Mouse (Mus musculus) embryonic facial prominence, embryonic 15.5 days (tissue): ENCODE measurements at regions not wholly inside any gene's neighbourhood (a gene's known extent, or its start where the extent isn't known, plus 50 kb on each side); places are given as distances from the start of the nearest gene placed in this dataset.

Source experiments
- ATAC-seq: fragments of 200-750 bp; cut with Nextera tagmentation; 2 replicates; pipeline ENCODE4 v1.8.0; 2017; ENCODE audit warnings: low read depth, moderate TSS enrichment; ENCODE audit not compliant: insufficient number of reproducible peaks, low FRiP score, low TSS enrichment
- H3K27ac ChIP-seq: fragments of 300-500 bp; sonication (generic); replicated peaks from 2 replicates; pipeline ENCODE4 v1.5.1; 2015; ENCODE audit warnings: mild to moderate bottlenecking, inconsistent platforms
- H3K27me3 ChIP-seq: fragments of 300-500 bp; sonication (generic); 2 replicates; pipeline ENCODE4 v1.6.1; 2015; ENCODE audit warnings: inconsistent platforms
- H3K36me3 ChIP-seq: fragments of 300-500 bp; sonication (generic); 2 replicates; pipeline ENCODE4 v1.6.1; 2015; ENCODE audit warnings: mild to moderate bottlenecking, inconsistent platforms
- H3K4me1 ChIP-seq: fragments of 300-500 bp; sonication (generic); 2 replicates; pipeline ENCODE4 v1.6.1; 2015; ENCODE audit warnings: inconsistent platforms
- H3K4me2 ChIP-seq: fragments of 300-500 bp; sonication (generic); replicated peaks from 2 replicates; pipeline ENCODE4 v1.6.1; 2015; ENCODE audit warnings: mild to moderate bottlenecking, inconsistent platforms
- H3K4me3 ChIP-seq: fragments of 300-500 bp; sonication (generic); replicated peaks from 2 replicates; pipeline ENCODE4 v1.5.1; 2015; ENCODE audit warnings: mild to moderate bottlenecking, inconsistent platforms
- H3K9ac ChIP-seq: fragments of 300-500 bp; sonication (generic); 2 replicates; pipeline ENCODE4 v1.6.1; 2015; ENCODE audit warnings: inconsistent platforms
- H3K9me3 ChIP-seq: fragments of 300-500 bp; sonication (generic); replicated peaks from 2 replicates; pipeline ENCODE4 v1.6.1; 2016; ENCODE audit warnings: inconsistent platforms
- WGBS: fragments of 180-500 bp; shearing (Covaris S2); methylation state at CpG from one replicate; pipeline ENCODE4 v1.1.7; 2015; 5-methylcytosine and 5-hydroxymethylcytosine counted together

DNA sequence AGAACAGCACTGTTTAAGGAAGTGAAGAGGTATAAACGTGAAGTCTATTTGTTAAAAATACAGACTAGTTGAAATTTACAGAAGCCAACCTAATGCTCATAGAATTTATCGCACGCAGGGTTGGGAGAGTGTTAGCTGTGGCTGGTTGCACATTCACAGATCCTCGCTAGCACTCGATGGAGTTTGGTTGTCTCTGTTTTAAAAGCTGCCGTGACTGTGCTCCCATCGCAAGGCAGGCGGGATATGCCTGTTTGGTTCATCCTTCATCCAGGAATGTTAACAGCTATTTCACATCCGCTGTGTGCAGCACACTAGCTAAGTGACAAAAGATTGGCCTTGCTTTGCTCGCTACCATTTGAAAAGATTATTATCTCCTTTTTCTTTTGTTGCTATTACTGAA is 162.9 kb upstream of the Nr4a3 start:
- no peaks in the 10 kb centered on the region for H3K4me1 ChIP-seq
- H3K4me2 ChIP-seq = no peak overlapping the region
- H3K9me3 ChIP-seq = no peaks in the 10 kb centered on the region
- no peak overlapping the region for H3K27ac ChIP-seq
- WGBS = 73% methylated on average over 10 of the region's 10 CpGs
- H3K9ac ChIP-seq = no peak overlapping the region
- H3K36me3 ChIP-seq = no peaks in the 10 kb centered on the region
- no peak for ATAC-seq
- H3K27me3 ChIP-seq = no peaks in the 10 kb centered on the region
- H3K4me3 ChIP-seq = no peak overlapping the region

DNA sequence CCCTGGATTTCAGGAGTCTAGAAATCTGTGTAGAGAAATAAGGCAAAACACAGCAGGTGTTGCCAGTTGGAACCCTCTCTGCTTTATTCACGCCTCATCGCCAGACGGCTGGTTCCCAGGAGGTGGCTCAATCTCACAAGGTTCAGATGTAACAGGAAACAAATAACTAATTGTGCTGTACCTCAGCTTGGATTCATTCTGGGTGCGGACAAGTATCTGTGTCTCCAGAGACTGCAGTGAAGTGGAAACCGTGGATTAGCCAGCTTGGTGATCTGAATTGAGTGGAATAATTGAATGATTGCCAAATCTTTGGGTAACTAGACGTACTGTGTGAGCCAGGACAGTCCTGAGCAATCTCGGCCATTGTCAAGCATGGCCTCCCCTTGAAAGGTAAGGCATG is 145.4 kb upstream of the Nr4a3 start:
- H3K4me1 ChIP-seq = no peaks in the 10 kb centered on the region
- no peak overlapping the region for H3K27ac ChIP-seq
- no peak; the same call in 1 of the 2 replicates for ATAC-seq
- H3K27me3 ChIP-seq = no peaks in the 10 kb centered on the region
- 52% methylated on average over 7 of the region's 7 CpGs for WGBS
- H3K4me2 ChIP-seq = no peak overlapping the region
- no peaks in the 10 kb centered on the region for H3K36me3 ChIP-seq
- no peak overlapping the region for H3K4me3 ChIP-seq
- no peaks in the 10 kb centered on the region for H3K9me3 ChIP-seq
- no peak overlapping the region for H3K9ac ChIP-seq

- no peak overlapping the region for H3K27ac ChIP-seq
- H3K27me3 ChIP-seq = no peaks in the 10 kb centered on the region
- no peaks in the 10 kb centered on the region for H3K9me3 ChIP-seq
- 95% methylated on average over 12 of the region's 12 CpGs for WGBS
- H3K4me3 ChIP-seq = no peak overlapping the region
- H3K36me3 ChIP-seq = no peaks in the 10 kb centered on the region
- ATAC-seq = no peak
- no peaks in the 10 kb centered on the region for H3K4me1 ChIP-seq
- H3K9ac ChIP-seq = no peak overlapping the region
- no peak overlapping the region for H3K4me2 ChIP-seq
Measured at GRCm38 (mm10) chr4:47902749-47903148, 142.2 kb upstream of the Nr4a3 start.

DNA sequence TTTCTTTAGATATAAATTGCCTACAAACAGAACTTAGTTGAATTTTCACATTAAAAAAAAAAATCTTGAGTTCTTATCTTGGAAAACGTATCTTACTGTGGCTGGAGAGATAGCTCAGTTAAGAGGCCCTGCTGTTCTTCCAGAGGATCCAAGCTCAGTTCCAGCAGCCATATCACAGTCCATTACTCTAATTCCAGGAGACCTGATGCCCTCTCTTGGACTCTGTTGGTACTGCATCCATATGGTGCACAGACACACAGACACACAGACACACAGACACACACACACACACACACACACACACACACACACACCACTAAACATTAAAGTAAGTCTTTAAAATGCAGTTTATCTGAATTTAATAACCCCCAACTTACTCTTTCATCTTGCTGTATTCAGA is 132.7 kb upstream of the Nr4a3 start:
- H3K9ac ChIP-seq = no peak overlapping the region
- no peak overlapping the region for H3K4me2 ChIP-seq
- H3K27ac ChIP-seq = no peak overlapping the region
- no peak overlapping the region for H3K4me3 ChIP-seq
- no peaks in the 10 kb centered on the region for H3K4me1 ChIP-seq
- H3K36me3 ChIP-seq = no peaks in the 10 kb centered on the region
- ATAC-seq = no peak
- H3K9me3 ChIP-seq = no peaks in the 10 kb centered on the region
- no peaks in the 10 kb centered on the region for H3K27me3 ChIP-seq
- 92% methylated on average over 1 of the region's 1 CpGs for WGBS

GRCm38 (mm10) chr4:47919576-47919975 is 125.4 kb upstream of the Nr4a3 start:
- no peak for ATAC-seq
- H3K9ac ChIP-seq = no peak overlapping the region
- 62% methylated on average over 7 of the region's 7 CpGs for WGBS
- no peaks in the 10 kb centered on the region for H3K36me3 ChIP-seq
- no peaks in the 10 kb centered on the region for H3K9me3 ChIP-seq
- no peak overlapping the region for H3K4me2 ChIP-seq
- no peaks in the 10 kb centered on the region for H3K4me1 ChIP-seq
- H3K4me3 ChIP-seq = no peak overlapping the region
- H3K27me3 ChIP-seq = no peaks in the 10 kb centered on the region
- H3K27ac ChIP-seq = no peak overlapping the region

DNA sequence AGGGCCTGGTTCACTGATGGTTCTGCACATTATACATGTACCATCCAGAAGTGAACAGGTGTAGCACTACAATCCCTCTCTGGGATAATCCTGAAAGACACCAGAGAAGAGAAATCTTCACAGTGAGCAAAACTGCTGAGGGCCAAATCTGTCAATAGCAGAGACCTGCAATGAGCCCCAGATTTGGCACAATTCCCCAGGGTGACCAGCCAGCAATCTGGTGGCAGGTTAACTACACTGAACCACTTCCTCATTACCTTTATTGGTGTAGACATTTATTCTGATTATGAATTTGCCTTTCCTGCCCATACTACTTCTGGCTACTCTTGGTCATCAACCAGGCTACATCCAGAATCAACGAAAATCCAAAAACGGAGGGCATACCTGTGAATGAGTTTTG is 113.5 kb upstream of the Nr4a3 start:
- H3K27me3 ChIP-seq = no peaks in the 10 kb centered on the region
- no peak overlapping the region for H3K4me2 ChIP-seq
- H3K27ac ChIP-seq = no peak overlapping the region
- H3K9me3 ChIP-seq = no peaks in the 10 kb centered on the region
- no peaks in the 10 kb centered on the region for H3K36me3 ChIP-seq
- no peak for ATAC-seq
- H3K9ac ChIP-seq = no peak overlapping the region
- 83% methylated on average over 2 of the region's 2 CpGs for WGBS
- H3K4me3 ChIP-seq = no peak overlapping the region
- no peaks in the 10 kb centered on the region for H3K4me1 ChIP-seq

DNA sequence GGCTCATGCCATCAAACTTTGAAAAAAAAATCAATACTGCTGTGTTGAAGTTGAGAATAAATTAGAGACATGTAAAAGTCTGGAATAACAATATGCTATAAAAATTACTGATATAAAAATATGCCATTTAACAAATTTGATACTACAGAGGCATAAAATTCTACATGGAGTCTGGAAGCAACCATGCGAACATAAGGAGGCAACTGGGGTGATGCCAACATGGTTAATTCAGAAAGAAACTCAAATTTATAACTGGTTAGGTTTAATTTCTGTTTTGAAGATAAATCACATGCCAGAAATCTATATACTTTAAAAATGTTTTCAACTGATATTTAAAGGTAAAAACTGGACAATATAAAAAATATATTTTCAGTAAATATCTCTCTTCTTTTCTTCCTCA is 111.4 kb upstream of the Nr4a3 start:
- H3K4me2 ChIP-seq = no peak overlapping the region
- H3K27me3 ChIP-seq = no peaks in the 10 kb centered on the region
- no peak overlapping the region for H3K4me3 ChIP-seq
- no peak for ATAC-seq
- H3K27ac ChIP-seq = no peak overlapping the region
- H3K4me1 ChIP-seq = no peaks in the 10 kb centered on the region
- no peaks in the 10 kb centered on the region for H3K36me3 ChIP-seq
- no peaks in the 10 kb centered on the region for H3K9me3 ChIP-seq
- WGBS = 87% methylated on average over 1 of the region's 1 CpGs
- no peak overlapping the region for H3K9ac ChIP-seq

DNA sequence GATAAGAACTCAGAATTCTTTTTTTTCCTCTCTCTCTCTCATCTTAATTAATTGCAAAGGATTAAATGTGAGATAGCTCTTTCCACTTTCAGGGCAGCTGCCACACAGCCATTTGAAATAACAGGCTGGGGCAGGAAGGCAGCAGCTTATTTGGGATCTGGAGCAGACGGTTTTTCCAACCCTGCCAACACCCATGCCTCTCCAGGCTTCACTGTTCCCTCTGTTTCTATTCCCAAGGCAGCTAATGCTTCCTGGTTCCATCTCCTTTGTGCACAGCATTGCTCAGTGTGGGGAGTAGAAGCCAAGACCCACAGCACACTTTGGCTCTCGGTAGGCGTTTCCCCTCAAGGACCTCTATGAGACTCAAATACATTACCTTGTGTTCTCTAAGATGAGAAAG is 109.4 kb upstream of the Nr4a3 start:
- no peaks in the 10 kb centered on the region for H3K36me3 ChIP-seq
- H3K4me2 ChIP-seq = no peak overlapping the region
- no peak overlapping the region for H3K4me3 ChIP-seq
- no peaks in the 10 kb centered on the region for H3K4me1 ChIP-seq
- no peak overlapping the region for H3K9ac ChIP-seq
- H3K9me3 ChIP-seq = no peaks in the 10 kb centered on the region
- H3K27ac ChIP-seq = no peak overlapping the region
- 85% methylated on average over 3 of the region's 3 CpGs for WGBS
- no peaks in the 10 kb centered on the region for H3K27me3 ChIP-seq
- ATAC-seq = no peak

- Histone ChIP-seq H3K9ac (no peak overlapping the region), H3K9me3 (no peaks in the 10 kb centered on the region), H3K4me2 (no peak overlapping the region), H3K27me3 (no peaks in the 10 kb centered on the region), H3K4me1 (no peaks in the 10 kb centered on the region), H3K36me3 (no peaks in the 10 kb centered on the region), H3K4me3 (no peak overlapping the region), H3K27ac (no peak overlapping the region)
- no peak for ATAC-seq
- WGBS = 72% methylated on average over 7 of the region's 7 CpGs
Measured at GRCm38 (mm10) chr4:47936470-47937125, 108.4 kb upstream of the Nr4a3 start.

DNA sequence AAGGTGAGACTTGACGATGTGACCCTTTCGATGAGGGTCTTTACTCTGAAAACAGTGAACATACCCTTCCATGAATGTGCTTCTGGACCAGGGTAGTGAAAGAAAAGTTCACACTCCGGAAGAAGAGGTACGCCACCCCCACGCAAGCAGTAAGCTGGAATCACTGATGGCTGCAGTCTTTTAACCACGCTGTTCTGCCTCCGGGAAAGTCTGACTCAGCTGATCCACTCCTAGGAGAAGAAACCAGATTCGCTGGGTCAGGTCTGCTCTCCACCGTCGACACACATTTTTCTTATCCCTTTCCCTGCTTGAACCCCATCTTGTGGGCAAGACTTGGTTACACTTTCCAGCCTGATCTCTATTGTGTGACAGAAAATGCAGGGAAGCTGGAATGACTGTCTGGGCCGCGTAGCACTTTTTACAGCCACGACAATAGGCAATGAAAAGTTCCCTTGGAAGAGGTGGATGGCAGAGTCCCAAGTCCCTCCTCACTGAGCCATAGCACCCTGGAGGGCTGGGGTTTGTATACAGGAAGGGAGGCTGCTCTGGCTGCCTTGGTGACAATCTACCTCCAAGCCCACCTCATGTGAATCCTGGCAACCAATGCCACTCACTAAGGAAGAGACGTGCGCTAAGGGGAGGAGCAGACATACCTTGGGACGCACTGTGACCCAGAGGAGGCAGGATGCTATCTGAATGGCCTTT is 96.9 kb upstream of the Nr4a3 start:
- Histone ChIP-seq H3K4me2 (0 out of 2 replicates have a peak overlapping the region, but pooled peaks have one; percentile 2), H3K27ac (no peak overlapping the region), H3K4me3 (no peak overlapping the region), H3K27me3 (no peaks in the 10 kb centered on the region), H3K4me1 (peaks cover 9% of the 10 kb centered on the region), H3K36me3 (no peaks in the 10 kb centered on the region), H3K9me3 (no peaks in the 10 kb centered on the region), H3K9ac (no peak overlapping the region)
- peak; percentile 51 for ATAC-seq
- 53% methylated on average over 16 of the region's 16 CpGs for WGBS

GRCm38 (mm10) chr4:47948789-47949188 is 96.2 kb upstream of the Nr4a3 start:
- Histone ChIP-seq H3K27me3 (no peaks in the 10 kb centered on the region), H3K9me3 (no peaks in the 10 kb centered on the region), H3K4me3 (no peak overlapping the region), H3K4me2 (no peak overlapping the region), H3K4me1 (peaks cover 9% of the 10 kb centered on the region), H3K9ac (no peak overlapping the region), H3K27ac (no peak overlapping the region), H3K36me3 (no peaks in the 10 kb centered on the region)
- no peak for ATAC-seq
- WGBS = 35% methylated on average over 8 of the region's 8 CpGs
